Mouse (Mus musculus) R1 (cell line): ENCODE measurements around the gene Rhbdl1.

Experiments
- DNase-seq: peaks from one replicate; pipeline ENCODE4 v3.0.0-alpha.2; 2018; ENCODE audit warnings: low read depth, low spot score

Rhbdl1 gene

DNA sequence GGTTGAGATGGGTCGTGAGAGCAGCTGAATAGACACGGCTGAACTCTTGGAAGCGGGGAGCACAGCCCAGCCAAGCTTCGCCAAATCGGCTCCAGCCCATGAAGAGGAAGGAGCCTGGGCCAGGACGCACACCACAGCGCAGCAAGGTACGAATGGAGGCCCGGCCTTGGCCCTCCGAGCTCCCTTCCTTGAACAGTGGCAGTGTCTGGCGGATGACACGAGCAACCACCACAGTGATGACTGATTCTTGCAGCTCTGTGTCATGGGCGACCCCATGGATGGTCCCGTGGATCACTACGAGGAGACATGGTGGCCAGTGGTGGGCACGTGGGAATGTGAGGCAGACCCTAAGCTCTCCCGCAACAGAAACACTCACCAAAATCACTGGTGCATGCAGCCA is 42.1 kb downstream of the Rhbdl1 start:
- DNase-seq, result no peak

DNA sequence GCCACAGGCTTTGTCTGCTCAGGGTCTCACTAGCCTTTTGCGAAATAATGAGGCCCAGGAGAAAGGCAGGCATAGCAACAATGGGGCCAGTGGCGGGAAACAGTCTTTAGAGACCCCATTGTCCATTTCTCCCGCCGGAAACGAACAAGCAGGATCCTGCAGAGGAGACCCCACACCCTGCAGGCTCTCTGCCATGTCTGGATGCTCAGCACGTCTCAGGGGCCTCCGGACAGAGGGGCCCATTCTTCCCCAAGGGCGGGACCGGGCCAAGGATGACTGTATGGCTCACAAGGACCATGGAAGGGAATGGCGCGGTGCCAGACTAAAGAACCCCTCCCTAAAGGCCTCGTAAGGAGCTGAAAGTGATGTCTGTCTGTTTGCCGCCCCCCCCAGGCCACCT is 42.9 kb downstream of the Rhbdl1 start:
- DNase-seq, result no peak

DNA sequence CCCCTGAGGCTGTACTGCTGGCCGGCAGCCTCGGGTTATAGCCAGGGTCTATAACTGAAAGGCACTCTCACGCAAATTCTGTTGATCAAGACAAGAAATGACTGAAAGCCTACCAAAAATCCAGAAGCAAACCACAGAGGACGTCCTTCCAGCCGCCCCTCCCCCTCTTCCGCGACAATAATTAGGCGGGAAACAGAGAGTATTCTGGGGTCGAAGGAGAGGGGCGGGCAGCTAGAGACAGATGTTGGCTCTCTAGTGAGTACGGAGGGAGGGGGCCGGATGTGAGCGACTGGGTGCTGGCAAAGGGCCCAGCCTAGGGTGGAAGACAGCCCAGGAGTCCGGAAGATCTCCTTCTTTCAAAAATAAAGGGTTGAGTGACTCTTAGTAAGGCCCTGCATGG is 44.5 kb downstream of the Rhbdl1 start, which contains the start of gene Fam173a:
Fam173a (minus strand) TSS at position 287 of the 400 bp plus-strand sequence.
- DNase-seq, result peak; percentile 56

DNA sequence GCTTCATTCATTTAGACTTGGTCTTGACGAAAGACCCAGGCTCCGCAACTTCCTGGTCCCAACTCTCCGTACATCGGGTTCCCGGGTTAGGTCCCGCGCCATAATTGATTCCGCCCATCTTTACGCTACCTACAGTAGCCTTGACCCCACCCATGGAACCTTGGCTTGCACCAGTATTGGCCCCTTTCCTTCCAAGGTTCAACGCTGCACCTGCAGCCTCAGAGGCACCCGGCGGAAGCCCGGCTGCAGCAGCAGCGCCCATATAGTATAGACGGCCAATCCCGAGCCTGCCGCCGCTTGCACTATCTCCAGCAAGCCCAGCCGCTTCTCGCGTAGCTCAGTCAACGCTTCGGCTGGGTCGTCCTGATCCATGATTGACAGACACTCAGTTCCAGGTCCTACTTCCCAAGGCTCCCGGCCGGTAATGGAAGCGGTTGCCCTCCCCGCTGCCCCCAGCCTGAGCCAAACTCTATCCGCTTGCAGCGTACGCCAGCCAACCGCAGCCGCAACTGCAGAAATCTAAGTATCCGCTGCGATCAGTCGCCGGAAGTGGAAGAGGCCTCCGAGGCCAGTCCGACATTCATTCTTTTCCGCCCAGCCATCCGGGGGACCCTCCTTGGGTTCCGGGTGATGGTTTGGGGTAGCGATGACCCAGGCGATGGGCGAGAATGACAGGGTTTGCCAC is 45.1 kb downstream of the Rhbdl1 start:
- DNase-seq, result peak; percentile 87

DNA sequence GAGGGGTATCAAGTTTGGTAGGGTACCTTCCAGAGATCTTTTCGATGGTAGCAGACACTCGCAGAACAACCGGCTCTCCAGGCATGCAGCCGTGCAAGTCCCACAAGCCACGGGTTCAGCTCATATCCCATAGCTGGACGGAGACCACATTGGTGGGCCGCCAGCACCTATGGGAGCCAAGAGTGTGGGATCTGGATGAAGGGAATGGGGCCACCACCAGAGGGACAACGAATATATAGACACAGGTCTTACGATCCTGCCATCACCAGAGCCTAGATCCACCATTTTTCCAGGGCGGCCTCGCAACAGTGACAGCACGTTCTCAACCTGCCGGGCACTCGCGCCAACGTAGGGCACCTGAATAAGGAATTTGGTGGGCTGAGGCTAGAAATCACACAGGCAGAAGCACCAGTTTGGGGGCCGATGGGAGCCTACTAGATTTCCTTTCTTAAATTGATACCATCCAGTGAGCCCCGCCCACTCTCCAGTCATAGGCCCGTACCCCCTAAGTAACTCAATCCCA is 45.7 kb downstream of the Rhbdl1 start:
- no peak for DNase-seq

DNA sequence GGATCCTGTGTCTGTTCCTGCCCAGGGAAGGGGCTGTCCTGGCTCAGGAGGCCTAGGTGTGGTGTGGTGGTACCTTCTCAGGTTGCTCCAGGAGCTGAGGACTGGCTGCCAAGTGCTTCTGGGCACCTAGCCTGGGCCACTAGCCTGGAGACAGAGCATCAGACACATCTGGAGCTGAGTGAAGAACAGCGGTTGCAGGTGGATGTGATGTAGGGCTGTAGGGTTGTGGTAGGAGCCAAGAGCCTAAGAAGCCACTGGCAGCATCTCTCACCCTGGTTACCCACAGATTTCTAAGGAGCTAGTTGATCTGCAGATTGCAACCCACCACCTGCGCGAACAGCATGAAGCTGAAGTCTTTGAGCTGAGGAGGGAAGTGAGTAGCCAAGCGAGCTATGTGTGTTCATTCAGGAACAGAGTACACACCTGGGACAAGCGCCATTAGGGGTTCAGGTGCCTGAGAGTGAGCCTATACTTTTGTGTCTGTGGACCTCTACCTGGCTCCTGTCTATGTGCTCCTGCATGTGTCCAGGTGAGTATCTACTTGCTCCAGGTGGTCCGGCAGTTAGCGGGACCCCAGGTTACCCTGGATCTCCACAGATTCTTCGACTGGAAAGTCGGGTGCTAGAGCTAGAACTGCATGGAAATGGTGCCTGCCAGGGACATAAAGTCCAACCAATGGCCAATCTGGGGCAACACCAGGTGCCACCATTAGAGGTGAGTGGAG is 50.2 kb downstream of the Rhbdl1 start:
- DNase-seq, result no peak

DNA sequence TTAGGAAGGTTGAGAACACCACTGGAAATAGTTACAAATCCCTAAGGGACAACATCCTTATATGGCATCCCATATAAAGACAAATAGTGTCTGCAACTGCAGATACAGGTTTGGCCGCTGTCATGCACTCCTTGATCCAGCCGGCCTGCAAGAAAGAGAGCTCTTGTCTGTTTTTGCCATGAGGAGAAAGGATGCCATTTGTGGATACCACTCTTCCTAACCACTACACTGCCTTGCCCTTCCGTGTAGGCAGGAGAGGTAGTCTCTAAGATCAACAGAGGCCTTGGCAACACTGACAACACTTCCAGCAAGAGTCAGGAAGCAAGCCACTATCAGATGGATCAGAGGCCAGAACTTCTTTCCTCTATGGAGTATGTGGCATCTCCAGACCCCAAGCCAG is 50.8 kb downstream of the Rhbdl1 start, which contains the start of gene Ccdc78:
Ccdc78 (plus strand) TSS at position 301 of the 400 bp plus-strand sequence.
- no peak for DNase-seq

DNA sequence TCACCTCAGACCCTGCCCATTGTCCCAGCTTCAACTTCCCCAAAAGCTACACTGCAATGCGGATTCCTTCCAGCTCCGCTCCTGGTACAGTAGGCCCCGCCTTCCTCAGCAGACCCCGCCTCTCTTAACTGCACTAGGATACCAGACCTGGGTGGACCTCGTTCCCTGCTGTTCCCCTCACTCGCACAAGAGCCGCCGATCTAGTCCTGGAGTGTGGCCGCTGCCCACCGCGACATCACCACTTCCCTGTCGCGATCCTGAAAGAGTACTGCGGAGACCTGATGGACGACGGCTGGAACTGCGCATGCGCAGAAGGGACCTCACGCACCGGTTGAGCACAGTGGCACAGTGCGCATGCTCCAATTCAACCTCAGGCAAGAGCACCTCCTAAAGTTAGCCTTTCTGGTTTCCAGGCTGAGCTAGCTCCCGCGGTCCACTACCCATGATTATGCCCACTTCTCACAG is 51.8 kb downstream of the Rhbdl1 start, which contains the start of gene Haghl:
Haghl (minus strand) TSS at position 393 of the 465 bp plus-strand sequence.
- DNase-seq, result peak; percentile 95
